Mouse (Mus musculus): ENCODE measurements around the gene Arhgap31.

DNA sequence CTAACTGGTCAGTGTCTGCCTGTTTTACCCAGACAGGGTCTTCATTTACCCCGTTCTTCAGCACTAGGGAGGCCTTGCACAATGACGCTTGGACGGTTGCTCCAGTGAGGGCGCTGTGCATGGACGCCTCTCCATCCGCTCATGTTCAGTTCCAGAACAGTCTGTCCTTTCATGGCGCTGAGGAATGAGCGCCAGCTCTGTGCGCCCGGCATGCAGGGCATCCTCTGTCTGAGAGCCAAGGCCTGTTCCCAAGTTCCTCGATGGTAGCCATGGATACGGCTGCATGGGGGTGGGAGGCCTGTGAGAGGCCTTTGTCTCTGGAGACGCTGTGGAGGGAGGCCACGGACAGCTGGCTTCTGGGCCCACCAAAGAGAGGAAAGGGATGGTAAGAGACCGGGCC is 39.6 kb downstream of the Arhgap31 start:
- TF ChIP-seq CTCF (IDR thresholded peaks at IDR 0.05; ENCODE audit: borderline replicate concordance, extremely low read depth, insufficient read depth, insufficient read length) (no peak), POLR2A (IDR thresholded peaks at IDR 0.05; ENCODE audit: borderline replicate concordance, extremely low read depth, insufficient read depth, insufficient read length, poor library complexity, severe bottlenecking) (no peak)
